Mouse (Mus musculus): ENCODE data around the gene Pex26. TPM values are rescaled to one million over a fixed set of nuclear protein-coding genes. Genes with fewer than 3 reads are reported as not detected.

Gene Pex26
- polyA plus RNA-seq, 1 experiment from 2014 or later = 12.7 TPM

- no peak overlapping the region for H3K9ac ChIP-seq (ENCODE audit: low read length)
Measured at GRCm38 (mm10) chr6:121156030-121156429, 27.4 kb upstream of the Pex26 start.

GRCm38 (mm10) chr6:121159616-121160015 lies 23.9 kb upstream of the Pex26 start:
- Histone ChIP-seq H3K9me3 (replicated peaks; ENCODE audit: control insufficient read depth, low read length) (no peaks in the 10 kb centered on the region), H3K27me3 (replicated peaks; ENCODE audit: control insufficient read depth, insufficient read depth, low read length) (no peaks in the 10 kb centered on the region), H3K4me2 (ENCODE audit: low read length) (no peak overlapping the region), H3K27ac (ENCODE audit: low read depth, low read length) (no peak overlapping the region), H3K4me1 (ENCODE audit: control insufficient read depth, insufficient read depth, low read length) (no peaks in the 10 kb centered on the region), H3K36me3 (ENCODE audit: control insufficient read depth, insufficient read depth, low read length) (no peaks in the 10 kb centered on the region), H3K9ac (ENCODE audit: low read length) (no peak overlapping the region), H3K4me3 (ENCODE audit: low read depth, low read length) (no peak overlapping the region)
- 98% methylated on average over 5 of the region's 5 CpGs for WGBS
- no peak for ATAC-seq
- no peak for DNase-seq (ENCODE audit: low spot score)

More at GRCm38 (mm10) chr6:121156030-121156429, 27.4 kb upstream of the Pex26 start:
- Histone ChIP-seq H3K4me1 (ENCODE audit: control insufficient read depth, insufficient read depth, low read length) (no peaks in the 10 kb centered on the region), H3K27me3 (replicated peaks; ENCODE audit: control insufficient read depth, insufficient read depth, low read length) (no peaks in the 10 kb centered on the region), H3K9me3 (replicated peaks; ENCODE audit: control insufficient read depth, low read length) (no peaks in the 10 kb centered on the region), H3K4me3 (ENCODE audit: low read depth, low read length) (no peak overlapping the region), H3K36me3 (ENCODE audit: control insufficient read depth, insufficient read depth, low read length) (no peaks in the 10 kb centered on the region), H3K27ac (ENCODE audit: low read depth, low read length) (no peak overlapping the region), H3K4me2 (ENCODE audit: low read length) (no peak overlapping the region)
- 86% methylated on average over 2 of the region's 2 CpGs for WGBS
- no peak for DNase-seq (ENCODE audit: low spot score)
- no peak for ATAC-seq

- Histone ChIP-seq H3K27me3 (replicated peaks; ENCODE audit: control insufficient read depth, insufficient read depth, low read length) (no peaks in the 10 kb centered on the region), H3K4me1 (ENCODE audit: control insufficient read depth, insufficient read depth, low read length) (no peaks in the 10 kb centered on the region), H3K4me3 (ENCODE audit: low read depth, low read length) (no peak overlapping the region), H3K9me3 (replicated peaks; ENCODE audit: control insufficient read depth, low read length) (no peaks in the 10 kb centered on the region), H3K4me2 (ENCODE audit: low read length) (no peak overlapping the region), H3K27ac (ENCODE audit: low read depth, low read length) (no peak overlapping the region), H3K9ac (ENCODE audit: low read length) (no peak overlapping the region), H3K36me3 (ENCODE audit: control insufficient read depth, insufficient read depth, low read length) (no peaks in the 10 kb centered on the region)
- no peak for DNase-seq (ENCODE audit: low spot score)
- no peak for ATAC-seq
- 84% methylated on average over 6 of the region's 6 CpGs for WGBS
Measured at GRCm38 (mm10) chr6:121160126-121160525, 23.3 kb upstream of the Pex26 start.

- no peak overlapping the region for H3K9ac ChIP-seq (ENCODE audit: low read length)
- DNase-seq (ENCODE audit: low spot score) = no peak
- no peaks in the 10 kb centered on the region for H3K27me3 ChIP-seq (replicated peaks; ENCODE audit: control insufficient read depth, insufficient read depth, low read length)
- H3K4me2 ChIP-seq (ENCODE audit: low read length) = no peak overlapping the region
- WGBS = 91% methylated on average over 12 of the region's 12 CpGs
- no peak for ATAC-seq
- H3K36me3 ChIP-seq (ENCODE audit: control insufficient read depth, insufficient read depth, low read length) = no peaks in the 10 kb centered on the region
- H3K9me3 ChIP-seq (replicated peaks; ENCODE audit: control insufficient read depth, low read length) = no peaks in the 10 kb centered on the region
- H3K27ac ChIP-seq (ENCODE audit: low read depth, low read length) = no peak overlapping the region
- no peak overlapping the region for H3K4me3 ChIP-seq (ENCODE audit: low read depth, low read length)
- H3K4me1 ChIP-seq (ENCODE audit: control insufficient read depth, insufficient read depth, low read length) = no peaks in the 10 kb centered on the region
Measured at GRCm38 (mm10) chr6:121162616-121163015, 20.9 kb upstream of the Pex26 start.

- WGBS = 34% methylated on average over 10 of the region's 10 CpGs
- no peaks in the 10 kb centered on the region for H3K9me3 ChIP-seq (replicated peaks; ENCODE audit: control insufficient read depth, low read length)
- no peak overlapping the region for H3K9ac ChIP-seq (ENCODE audit: low read length)
- ATAC-seq = no peak; the same call in 1 of the 2 replicates
- no peak overlapping the region for H3K27ac ChIP-seq (ENCODE audit: low read depth, low read length)
- H3K4me1 ChIP-seq (ENCODE audit: control insufficient read depth, insufficient read depth, low read length) = no peaks in the 10 kb centered on the region
- H3K4me3 ChIP-seq (ENCODE audit: low read depth, low read length) = no peak overlapping the region
- H3K4me2 ChIP-seq (ENCODE audit: low read length) = no peak overlapping the region
- H3K36me3 ChIP-seq (ENCODE audit: control insufficient read depth, insufficient read depth, low read length) = no peaks in the 10 kb centered on the region
- H3K27me3 ChIP-seq (replicated peaks; ENCODE audit: control insufficient read depth, insufficient read depth, low read length) = no peaks in the 10 kb centered on the region
- DNase-seq (ENCODE audit: low spot score) = no peak
Measured at GRCm38 (mm10) chr6:121166098-121166552, 17.3 kb upstream of the Pex26 start.

- H3K9ac ChIP-seq (ENCODE audit: low read length) = no peak overlapping the region
Measured at GRCm38 (mm10) chr6:121167381-121167975, 16.0 kb upstream of the Pex26 start.

GRCm38 (mm10) chr6:121171102-121171501 lies 12.4 kb upstream of the Pex26 start:
- WGBS = 88% methylated on average over 6 of the region's 6 CpGs
- H3K9ac ChIP-seq (ENCODE audit: low read length) = no peak overlapping the region
- H3K4me3 ChIP-seq (ENCODE audit: low read depth, low read length) = no peak overlapping the region
- DNase-seq (ENCODE audit: low spot score) (no peak), ATAC-seq (no peak)
- H3K4me1 ChIP-seq (ENCODE audit: control insufficient read depth, insufficient read depth, low read length) = no peaks in the 10 kb centered on the region
- no peak overlapping the region for H3K4me2 ChIP-seq (ENCODE audit: low read length)
- H3K9me3 ChIP-seq (replicated peaks; ENCODE audit: control insufficient read depth, low read length) = no peaks in the 10 kb centered on the region
- H3K27me3 ChIP-seq (replicated peaks; ENCODE audit: control insufficient read depth, insufficient read depth, low read length) = no peaks in the 10 kb centered on the region
- no peak overlapping the region for H3K27ac ChIP-seq (ENCODE audit: low read depth, low read length)
- H3K36me3 ChIP-seq (ENCODE audit: control insufficient read depth, insufficient read depth, low read length) = no peaks in the 10 kb centered on the region

More at GRCm38 (mm10) chr6:121167381-121167975, 16.0 kb upstream of the Pex26 start:
- no peaks in the 10 kb centered on the region for H3K27me3 ChIP-seq (replicated peaks; ENCODE audit: control insufficient read depth, insufficient read depth, low read length)
- WGBS = 78% methylated on average over 7 of the region's 7 CpGs
- H3K4me1 ChIP-seq (ENCODE audit: control insufficient read depth, insufficient read depth, low read length) = no peaks in the 10 kb centered on the region
- H3K36me3 ChIP-seq (ENCODE audit: control insufficient read depth, insufficient read depth, low read length) = no peaks in the 10 kb centered on the region
- DNase-seq (ENCODE audit: low spot score) (no peak), ATAC-seq (no peak)
- H3K4me3 ChIP-seq (ENCODE audit: low read depth, low read length) = no peak overlapping the region
- H3K27ac ChIP-seq (ENCODE audit: low read depth, low read length) = no peak overlapping the region
- no peak overlapping the region for H3K4me2 ChIP-seq (ENCODE audit: low read length)
- no peaks in the 10 kb centered on the region for H3K9me3 ChIP-seq (replicated peaks; ENCODE audit: control insufficient read depth, low read length)

- ATAC-seq = no peak
- Histone ChIP-seq H3K4me1 (ENCODE audit: control insufficient read depth, insufficient read depth, low read length) (no peaks in the 10 kb centered on the region), H3K4me3 (ENCODE audit: low read depth, low read length) (no peak overlapping the region), H3K4me2 (ENCODE audit: low read length) (no peak overlapping the region), H3K9me3 (replicated peaks; ENCODE audit: control insufficient read depth, low read length) (no peaks in the 10 kb centered on the region), H3K27me3 (replicated peaks; ENCODE audit: control insufficient read depth, insufficient read depth, low read length) (no peaks in the 10 kb centered on the region), H3K27ac (ENCODE audit: low read depth, low read length) (no peak overlapping the region), H3K36me3 (ENCODE audit: control insufficient read depth, insufficient read depth, low read length) (no peaks in the 10 kb centered on the region), H3K9ac (ENCODE audit: low read length) (no peak overlapping the region)
- WGBS = 73% methylated on average over 5 of the region's 5 CpGs
- no peak for DNase-seq (ENCODE audit: low spot score)
Measured at GRCm38 (mm10) chr6:121173471-121173870, 10.0 kb upstream of the Pex26 start.

GRCm38 (mm10) chr6:121174761-121175160 lies 8.7 kb upstream of the Pex26 start:
- H3K27me3 ChIP-seq (replicated peaks; ENCODE audit: control insufficient read depth, insufficient read depth, low read length) = no peaks in the 10 kb centered on the region
- DNase-seq (ENCODE audit: low spot score) (no peak), ATAC-seq (no peak)
- H3K4me3 ChIP-seq (ENCODE audit: low read depth, low read length) = no peak overlapping the region
- no peak overlapping the region for H3K4me2 ChIP-seq (ENCODE audit: low read length)
- H3K27ac ChIP-seq (ENCODE audit: low read depth, low read length) = no peak overlapping the region
- no peak overlapping the region for H3K9ac ChIP-seq (ENCODE audit: low read length)
- no peaks in the 10 kb centered on the region for H3K4me1 ChIP-seq (ENCODE audit: control insufficient read depth, insufficient read depth, low read length)
- WGBS = 92% methylated on average over 6 of the region's 6 CpGs
- H3K36me3 ChIP-seq (ENCODE audit: control insufficient read depth, insufficient read depth, low read length) = no peaks in the 10 kb centered on the region
- H3K9me3 ChIP-seq (replicated peaks; ENCODE audit: control insufficient read depth, low read length) = no peaks in the 10 kb centered on the region

Data from forebrain, embryonic 14.5 days (tissue).